Mouse (Mus musculus) myocyte (in vitro differentiated cells): Measurements from ENCODE around the gene Ppp4r3b. TPM values are rescaled to one million over a fixed set of nuclear protein-coding genes. Genes with fewer than 3 reads are reported as not detected.

Source experiments
- H3K27me3 ChIP-seq: one replicate; pipeline ENCODE4 v1.6.1; 2011; ENCODE audit not compliant: control insufficient read depth, insufficient read depth, insufficient read length
- H3K36me3 ChIP-seq: one replicate; pipeline ENCODE4 v1.6.1; 2011; ENCODE audit not compliant: control insufficient read depth, insufficient read depth
- H3K4me2 ChIP-seq: one replicate; pipeline ENCODE4 v1.6.1; 2011; ENCODE audit warnings: low read depth, control low read depth
- H3K4me3 ChIP-seq: one replicate; pipeline ENCODE4 v1.5.1; 2011; ENCODE audit warnings: mild to moderate bottlenecking, control low read depth, moderate library complexity
- H3K79me2 ChIP-seq: one replicate; pipeline ENCODE4 v1.6.1; 2011; ENCODE audit not compliant: control insufficient read depth, insufficient read depth
- H3ac ChIP-seq: one replicate; pipeline ENCODE4 v1.6.1; 2011; ENCODE audit not compliant: control insufficient read depth, insufficient read length
- CEBPB ChIP-seq: IDR thresholded peaks from 2 replicates; pipeline ENCODE4 v1.6.1; 2011; ENCODE audit warnings: mild to moderate bottlenecking, moderate library complexity; ENCODE audit not compliant: poor library complexity, insufficient read depth, severe bottlenecking
- E2F4 ChIP-seq: IDR thresholded peaks from one replicate; pipeline ENCODE4 v1.6.1; 2011; ENCODE audit warnings: mild to moderate bottlenecking, control low read depth, moderate library complexity; ENCODE audit not compliant: insufficient read depth
- MAX ChIP-seq: IDR thresholded peaks from one replicate; pipeline ENCODE4 v1.6.1; 2011; ENCODE audit warnings: low read depth, mild to moderate bottlenecking, control low read depth
- MYOD1 ChIP-seq, 3 experiments: IDR thresholded peaks; one replicate each; pipeline ENCODE4 v1.6.1; 2011; ENCODE audit warnings: control low read depth in 2 of 3, low read depth in 2 of 3, mild to moderate bottlenecking in 2 of 3, moderate library complexity in 1 of 3; ENCODE audit not compliant: insufficient read length in 2 of 3, control insufficient read depth in 1 of 3
- MYOG ChIP-seq, 3 experiments: IDR thresholded peaks; one replicate each; pipeline ENCODE4 v1.6.1; 2011; ENCODE audit warnings: control low read depth in 2 of 3, low read depth in 2 of 3, mild to moderate bottlenecking in 2 of 3; ENCODE audit not compliant: insufficient read length in 2 of 3, control insufficient read depth in 1 of 3, insufficient read depth in 1 of 3
- POLR2A ChIP-seq: IDR thresholded peaks from one replicate; pipeline ENCODE4 v1.6.1; 2011; ENCODE audit warnings: low read depth, mild to moderate bottlenecking, control low read depth, moderate library complexity; ENCODE audit not compliant: insufficient read length
- POLR2AphosphoS2 ChIP-seq: IDR thresholded peaks from one replicate; pipeline ENCODE4 v1.6.1; 2011; ENCODE audit warnings: low read depth, control low read depth; ENCODE audit not compliant: insufficient read length
- REST ChIP-seq: IDR thresholded peaks from one replicate; pipeline ENCODE4 v1.6.1; 2011; ENCODE audit warnings: mild to moderate bottlenecking, control low read depth, moderate library complexity; ENCODE audit not compliant: insufficient read depth, insufficient read length
- SRF ChIP-seq: IDR thresholded peaks from one replicate; pipeline ENCODE4 v1.6.1; 2011; ENCODE audit warnings: low read depth; ENCODE audit not compliant: control insufficient read depth, insufficient read length
- TCF12 ChIP-seq: IDR thresholded peaks from one replicate; pipeline ENCODE4 v1.6.1; 2011; ENCODE audit warnings: mild to moderate bottlenecking, control low read depth; ENCODE audit not compliant: poor library complexity, insufficient read depth, severe bottlenecking
- TCF3 ChIP-seq: IDR thresholded peaks from one replicate; pipeline ENCODE4 v1.6.1; 2011; ENCODE audit warnings: low read depth, control low read depth; ENCODE audit not compliant: insufficient read length
- USF1 ChIP-seq: IDR thresholded peaks from one replicate; pipeline ENCODE4 v1.6.1; 2011; ENCODE audit warnings: low read depth, mild to moderate bottlenecking, control low read depth, moderate library complexity
- polyA plus RNA-seq: library from polyadenylated mRNA; unstranded; fragments of >200 nt; fragmentation: generic; extraction: Trizol; gene quantifications from one replicate; pipeline ENCODE4 v1.2.1, GENCODE M21; 2012; ENCODE audit warnings: missing spikeins

Ppp4r3b gene
- polyA plus RNA-seq, 1 experiment, result 6.0 TPM

GRCm38 (mm10) chr11:29228957-29229356, 56.3 kb downstream of the Ppp4r3b start:
- Histone ChIP-seq H3K4me2 (no peak overlapping the region), H3K79me2 (no peaks in the 10 kb centered on the region), H3ac (no peak overlapping the region), H3K27me3 (no peaks in the 10 kb centered on the region), H3K36me3 (peaks cover 62% of the 10 kb centered on the region), H3K4me3 (no peak overlapping the region)
- TF ChIP-seq MYOD1 (IDR thresholded peaks at IDR 0.05; ENCODE audit: control insufficient read depth in 1 of 3, insufficient read length in 2 of 3, low read depth in 2 of 3), result no peak

DNA sequence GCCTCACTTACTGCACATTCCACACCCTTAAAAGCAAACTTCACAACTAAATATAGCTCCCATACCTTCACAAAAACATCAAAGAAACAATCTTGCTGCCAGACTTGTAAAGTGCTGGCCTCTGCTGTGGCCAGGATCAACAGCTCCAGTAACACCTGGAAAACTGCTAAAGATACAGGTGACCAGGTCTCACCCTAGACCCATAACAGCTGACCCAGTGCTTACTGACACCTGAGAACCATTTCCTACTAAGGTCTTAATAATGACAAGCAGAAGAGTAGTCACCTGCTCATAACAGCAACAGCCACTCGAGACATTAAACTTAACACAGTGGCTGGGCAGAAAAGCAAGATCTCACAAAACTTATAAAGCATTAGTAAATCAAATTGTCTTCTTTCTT, 60.9 kb downstream of the Ppp4r3b start:
- H3K4me3 ChIP-seq, result no peak overlapping the region
- H3ac ChIP-seq, result no peak overlapping the region
- TF ChIP-seq POLR2AphosphoS2 (no peak), REST (no peak), USF1 (no peak), SRF (no peak), TCF12 (no peak), MAX (no peak), CEBPB (no peak), TCF3 (no peak), POLR2A (no peak), MYOG (IDR thresholded peaks at IDR 0.05; ENCODE audit: control insufficient read depth in 1 of 3, insufficient read depth in 1 of 3, insufficient read length in 2 of 3, low read depth in 2 of 3) (no peak), E2F4 (no peak), MYOD1 (IDR thresholded peaks at IDR 0.05; ENCODE audit: control insufficient read depth in 1 of 3, insufficient read length in 2 of 3, low read depth in 2 of 3) (no peak)
- no peaks in the 10 kb centered on the region for H3K79me2 ChIP-seq
- no peaks in the 10 kb centered on the region for H3K27me3 ChIP-seq
- H3K4me2 ChIP-seq, result no peak overlapping the region
- H3K36me3 ChIP-seq, result peaks cover 34% of the 10 kb centered on the region

- H3K4me3 ChIP-seq, result no peak overlapping the region
- H3ac ChIP-seq, result no peak overlapping the region
- no peaks in the 10 kb centered on the region for H3K79me2 ChIP-seq
- no peak overlapping the region for H3K4me2 ChIP-seq
- no peaks in the 10 kb centered on the region for H3K27me3 ChIP-seq
- TF ChIP-seq MAX (no peak), POLR2AphosphoS2 (no peak), SRF (no peak), POLR2A (no peak), MYOG (IDR thresholded peaks at IDR 0.05; ENCODE audit: control insufficient read depth in 1 of 3, insufficient read depth in 1 of 3, insufficient read length in 2 of 3, low read depth in 2 of 3) (no peak), USF1 (no peak), TCF12 (no peak), MYOD1 (IDR thresholded peaks at IDR 0.05; ENCODE audit: control insufficient read depth in 1 of 3, insufficient read length in 2 of 3, low read depth in 2 of 3) (no peak), TCF3 (no peak), CEBPB (no peak), REST (no peak), E2F4 (no peak)
- peaks cover 11% of the 10 kb centered on the region for H3K36me3 ChIP-seq
These were observed 64.7 kb downstream of the Ppp4r3b start for GRCm38 (mm10) chr11:29237364-29237763.

GRCm38 (mm10) chr11:29238047-29238446, 65.4 kb downstream of the Ppp4r3b start:
- no peak overlapping the region for H3K4me3 ChIP-seq
- H3ac ChIP-seq, result no peak overlapping the region
- no peaks in the 10 kb centered on the region for H3K79me2 ChIP-seq
- H3K4me2 ChIP-seq, result no peak overlapping the region
- TF ChIP-seq MYOG (IDR thresholded peaks at IDR 0.05; ENCODE audit: control insufficient read depth in 1 of 3, insufficient read depth in 1 of 3, insufficient read length in 2 of 3, low read depth in 2 of 3) (no peak), CEBPB (no peak), USF1 (no peak), POLR2AphosphoS2 (no peak), POLR2A (no peak), TCF3 (no peak), E2F4 (no peak)
- H3K36me3 ChIP-seq, result peaks cover 6% of the 10 kb centered on the region
- no peaks in the 10 kb centered on the region for H3K27me3 ChIP-seq

- Histone ChIP-seq H3ac (no peak overlapping the region), H3K27me3 (no peaks in the 10 kb centered on the region), H3K4me2 (no peak overlapping the region), H3K79me2 (no peaks in the 10 kb centered on the region), H3K36me3 (peaks cover under 1% of the 10 kb centered on the region), H3K4me3 (no peak overlapping the region)
- no peak for TF ChIP-seq SRF
- no peak for TF ChIP-seq MYOG (IDR thresholded peaks at IDR 0.05; ENCODE audit: control insufficient read depth in 1 of 3, insufficient read depth in 1 of 3, insufficient read length in 2 of 3, low read depth in 2 of 3)
- TF ChIP-seq POLR2A, result no peak
- TF ChIP-seq USF1, result no peak
- TF ChIP-seq POLR2AphosphoS2, result no peak
- no peak for TF ChIP-seq MAX
- no peak for TF ChIP-seq E2F4
These were observed 65.9 kb downstream of the Ppp4r3b start for GRCm38 (mm10) chr11:29238551-29238950.
